Mouse (Mus musculus): ENCODE measurements around the gene Mgmt. TPM values are rescaled to one million over a fixed set of nuclear protein-coding genes. Genes with fewer than 3 reads are reported as not detected.

The Mgmt gene
- polyA plus RNA-seq, 1 experiment from 2014 or later = 1.3 TPM

GRCm38 (mm10) chr7:137065408-137065807 lies 171.0 kb downstream of the Mgmt start:
- Histone ChIP-seq H3K4me3 (replicated peaks) (no peak overlapping the region), H3K36me3 (no peaks in the 10 kb centered on the region), H3K9ac (replicated peaks) (no peak overlapping the region), H3K4me2 (no peak overlapping the region), H3K9me3 (replicated peaks) (no peaks in the 10 kb centered on the region), H3K4me1 (peaks cover 10% of the 10 kb centered on the region; the same call in 1 of the 2 replicates), H3K27ac (replicated peaks) (no peak overlapping the region), H3K27me3 (replicated peaks) (no peaks in the 10 kb centered on the region)
- WGBS = 80% methylated on average over 5 of the region's 5 CpGs
- ATAC-seq (ENCODE audit: low FRiP score) = no peak

GRCm38 (mm10) chr7:137066211-137066610 lies 171.8 kb downstream of the Mgmt start:
- Histone ChIP-seq H3K36me3 (no peaks in the 10 kb centered on the region), H3K4me2 (no peak overlapping the region), H3K27me3 (replicated peaks) (no peaks in the 10 kb centered on the region), H3K27ac (replicated peaks) (no peak overlapping the region), H3K4me3 (replicated peaks) (no peak overlapping the region), H3K9me3 (replicated peaks) (no peaks in the 10 kb centered on the region), H3K9ac (replicated peaks) (no peak overlapping the region), H3K4me1 (peaks cover 10% of the 10 kb centered on the region; the same call in 1 of the 2 replicates)
- ATAC-seq (ENCODE audit: low FRiP score) = no peak
- 89% methylated on average over 3 of the region's 3 CpGs for WGBS

- 78% methylated on average over 4 of the region's 4 CpGs for WGBS
- Histone ChIP-seq H3K4me3 (replicated peaks) (no peak overlapping the region), H3K9me3 (replicated peaks) (no peaks in the 10 kb centered on the region), H3K4me1 (peaks cover 10% of the 10 kb centered on the region; the same call in 1 of the 2 replicates), H3K9ac (replicated peaks) (no peak overlapping the region), H3K36me3 (no peaks in the 10 kb centered on the region), H3K27ac (replicated peaks) (no peak overlapping the region), H3K4me2 (no peak overlapping the region), H3K27me3 (replicated peaks) (no peaks in the 10 kb centered on the region)
- ATAC-seq (ENCODE audit: low FRiP score) = no peak
Measured at GRCm38 (mm10) chr7:137066997-137067396, 172.6 kb downstream of the Mgmt start.

- Histone ChIP-seq H3K27ac (replicated peaks) (no peak overlapping the region), H3K4me2 (no peak overlapping the region), H3K9ac (replicated peaks) (no peak overlapping the region), H3K36me3 (no peaks in the 10 kb centered on the region), H3K4me1 (peaks cover 10% of the 10 kb centered on the region; the same call in 1 of the 2 replicates), H3K9me3 (replicated peaks) (no peaks in the 10 kb centered on the region), H3K27me3 (replicated peaks) (no peaks in the 10 kb centered on the region), H3K4me3 (replicated peaks) (no peak overlapping the region)
- WGBS = 85% methylated on average over 6 of the region's 6 CpGs
- no peak for ATAC-seq (ENCODE audit: low FRiP score)
Measured at GRCm38 (mm10) chr7:137067758-137068157, 173.3 kb downstream of the Mgmt start.

GRCm38 (mm10) chr7:137068796-137069195 lies 174.4 kb downstream of the Mgmt start:
- WGBS = 87% methylated on average over 5 of the region's 5 CpGs
- Histone ChIP-seq H3K36me3 (no peaks in the 10 kb centered on the region), H3K27me3 (replicated peaks) (no peaks in the 10 kb centered on the region), H3K9ac (replicated peaks) (no peak overlapping the region), H3K4me2 (no peak overlapping the region), H3K27ac (replicated peaks) (no peak overlapping the region), H3K4me3 (replicated peaks) (no peak overlapping the region), H3K9me3 (replicated peaks) (no peaks in the 10 kb centered on the region), H3K4me1 (peaks cover 10% of the 10 kb centered on the region; the same call in 1 of the 2 replicates)
- no peak for ATAC-seq (ENCODE audit: low FRiP score)

GRCm38 (mm10) chr7:137069768-137070167 lies 175.4 kb downstream of the Mgmt start:
- Histone ChIP-seq H3K27me3 (replicated peaks) (no peaks in the 10 kb centered on the region), H3K9me3 (replicated peaks) (no peaks in the 10 kb centered on the region), H3K27ac (replicated peaks) (no peak overlapping the region), H3K9ac (replicated peaks) (no peak overlapping the region), H3K4me3 (replicated peaks) (no peak overlapping the region), H3K36me3 (no peaks in the 10 kb centered on the region), H3K4me2 (no peak overlapping the region), H3K4me1 (0 out of 2 replicates have a peak, but pooled peaks cover under 1% of the 10 kb centered on the region)
- no peak for ATAC-seq (ENCODE audit: low FRiP score)
- 86% methylated on average over 6 of the region's 6 CpGs for WGBS

- Histone ChIP-seq H3K27me3 (replicated peaks) (no peaks in the 10 kb centered on the region), H3K4me2 (no peak overlapping the region), H3K9ac (replicated peaks) (no peak overlapping the region), H3K4me3 (replicated peaks) (no peak overlapping the region), H3K27ac (replicated peaks) (no peak overlapping the region), H3K9me3 (replicated peaks) (no peaks in the 10 kb centered on the region), H3K36me3 (no peaks in the 10 kb centered on the region), H3K4me1 (no peaks in the 10 kb centered on the region)
- WGBS = 90% methylated on average over 6 of the region's 6 CpGs
- no peak for ATAC-seq (ENCODE audit: low FRiP score)
Measured at GRCm38 (mm10) chr7:137071346-137071745, 176.9 kb downstream of the Mgmt start.

GRCm38 (mm10) chr7:137073878-137074277 lies 179.5 kb downstream of the Mgmt start:
- ATAC-seq (ENCODE audit: low FRiP score) = no peak
- Histone ChIP-seq H3K9ac (replicated peaks) (no peak overlapping the region), H3K27ac (replicated peaks) (no peak overlapping the region), H3K4me2 (no peak overlapping the region), H3K4me3 (replicated peaks) (no peak overlapping the region), H3K4me1 (peaks cover 3% of the 10 kb centered on the region; the same call in 1 of the 2 replicates), H3K36me3 (no peaks in the 10 kb centered on the region), H3K9me3 (replicated peaks) (no peaks in the 10 kb centered on the region), H3K27me3 (replicated peaks) (no peaks in the 10 kb centered on the region)
- 72% methylated on average over 5 of the region's 5 CpGs for WGBS

- Histone ChIP-seq H3K36me3 (no peaks in the 10 kb centered on the region), H3K27me3 (replicated peaks) (no peaks in the 10 kb centered on the region), H3K27ac (replicated peaks) (no peak overlapping the region), H3K9ac (replicated peaks) (no peak overlapping the region), H3K9me3 (replicated peaks) (no peaks in the 10 kb centered on the region), H3K4me2 (no peak overlapping the region), H3K4me3 (replicated peaks) (no peak overlapping the region), H3K4me1 (peaks cover 3% of the 10 kb centered on the region; the same call in 1 of the 2 replicates)
- no peak for ATAC-seq (ENCODE audit: low FRiP score)
- 77% methylated on average over 6 of the region's 6 CpGs for WGBS
Measured at GRCm38 (mm10) chr7:137074324-137074723, 179.9 kb downstream of the Mgmt start.

- Histone ChIP-seq H3K36me3 (no peaks in the 10 kb centered on the region), H3K4me3 (replicated peaks) (no peak overlapping the region), H3K9ac (replicated peaks) (no peak overlapping the region)
Measured at GRCm38 (mm10) chr7:137075301-137075700, 180.9 kb downstream of the Mgmt start.

GRCm38 (mm10) chr7:137080171-137080570 lies 185.8 kb downstream of the Mgmt start:
- H3K36me3 ChIP-seq = no peaks in the 10 kb centered on the region
- no peak overlapping the region for H3K27ac ChIP-seq (replicated peaks)
- no peak overlapping the region for H3K4me2 ChIP-seq
- no peak for ATAC-seq (ENCODE audit: low FRiP score)
- H3K27me3 ChIP-seq (replicated peaks) = 0 out of 2 replicates have a peak, but pooled peaks cover 6% of the 10 kb centered on the region
- no peaks in the 10 kb centered on the region for H3K9me3 ChIP-seq (replicated peaks)
- no peak overlapping the region for H3K9ac ChIP-seq (replicated peaks)
- no peak overlapping the region for H3K4me3 ChIP-seq (replicated peaks)
- WGBS = 88% methylated on average over 4 of the region's 4 CpGs
- peaks cover 5% of the 10 kb centered on the region; the same call in 1 of the 2 replicates for H3K4me1 ChIP-seq

More at GRCm38 (mm10) chr7:137075301-137075700, 180.9 kb downstream of the Mgmt start:
- no peak for ATAC-seq (ENCODE audit: low FRiP score)
- Histone ChIP-seq H3K27ac (replicated peaks) (no peak overlapping the region), H3K27me3 (replicated peaks) (0 out of 2 replicates have a peak, but pooled peaks cover 3% of the 10 kb centered on the region), H3K4me2 (no peak overlapping the region), H3K9me3 (replicated peaks) (no peaks in the 10 kb centered on the region), H3K4me1 (peaks cover 3% of the 10 kb centered on the region; the same call in 1 of the 2 replicates)
- WGBS = 94% methylated on average over 1 of the region's 1 CpGs

- Histone ChIP-seq H3K27ac (replicated peaks) (no peak overlapping the region), H3K36me3 (no peaks in the 10 kb centered on the region), H3K4me1 (peaks cover 16% of the 10 kb centered on the region), H3K27me3 (replicated peaks) (0 out of 2 replicates have a peak, but pooled peaks cover 6% of the 10 kb centered on the region), H3K4me3 (replicated peaks) (no peak overlapping the region), H3K4me2 (no peak overlapping the region), H3K9me3 (replicated peaks) (no peaks in the 10 kb centered on the region), H3K9ac (replicated peaks) (no peak overlapping the region)
- WGBS = 51% methylated on average over 6 of the region's 6 CpGs
- ATAC-seq (ENCODE audit: low FRiP score) = no peak
Measured at GRCm38 (mm10) chr7:137082171-137082570, 187.8 kb downstream of the Mgmt start.

Measured in neural tube, embryonic 15.5 days (tissue).